Mouse (Mus musculus) urinary bladder, postnatal 4 days (tissue): Measurements from ENCODE around the gene Rhd.
"Not testable (repeated sequence)": the region's sequence is repeated elsewhere in the genome, so short reads cannot be mapped to it uniquely, and the experiment has no call there.

Experiments used
- DNase-seq, 2 experiments: peaks; one replicate each; pipeline ENCODE4 v3.0.0; 2021 to 2022; ENCODE audit warnings: low spot score in 2 of 2

The Rhd gene

DNA sequence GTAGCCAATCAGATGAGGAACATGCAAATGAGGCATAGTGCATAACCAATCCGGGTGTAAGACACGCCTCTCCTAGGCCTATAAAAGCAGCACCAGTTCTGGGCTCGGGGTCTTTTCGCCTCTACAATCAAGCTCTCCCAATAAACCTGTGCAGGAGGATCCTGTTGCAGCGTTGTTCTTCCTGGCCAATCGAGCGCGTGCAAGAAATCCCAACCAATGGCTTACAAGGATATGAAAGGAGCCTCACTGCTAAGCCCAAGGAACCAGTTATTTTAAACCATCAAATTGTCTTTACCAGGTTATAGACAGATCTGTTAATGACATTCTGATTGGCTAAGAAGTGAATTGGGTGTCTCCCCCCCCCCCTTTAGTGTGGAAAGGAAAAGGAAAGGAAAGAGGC lies 47.1 kb downstream of the Rhd start:
- not testable (repeated sequence) for DNase-seq

- peak in 1 of 2 experiments; percentile 74 for DNase-seq
Observed at GRCm38 (mm10) chr4:134913413-134913812, 49.1 kb downstream of the Rhd start.

DNA sequence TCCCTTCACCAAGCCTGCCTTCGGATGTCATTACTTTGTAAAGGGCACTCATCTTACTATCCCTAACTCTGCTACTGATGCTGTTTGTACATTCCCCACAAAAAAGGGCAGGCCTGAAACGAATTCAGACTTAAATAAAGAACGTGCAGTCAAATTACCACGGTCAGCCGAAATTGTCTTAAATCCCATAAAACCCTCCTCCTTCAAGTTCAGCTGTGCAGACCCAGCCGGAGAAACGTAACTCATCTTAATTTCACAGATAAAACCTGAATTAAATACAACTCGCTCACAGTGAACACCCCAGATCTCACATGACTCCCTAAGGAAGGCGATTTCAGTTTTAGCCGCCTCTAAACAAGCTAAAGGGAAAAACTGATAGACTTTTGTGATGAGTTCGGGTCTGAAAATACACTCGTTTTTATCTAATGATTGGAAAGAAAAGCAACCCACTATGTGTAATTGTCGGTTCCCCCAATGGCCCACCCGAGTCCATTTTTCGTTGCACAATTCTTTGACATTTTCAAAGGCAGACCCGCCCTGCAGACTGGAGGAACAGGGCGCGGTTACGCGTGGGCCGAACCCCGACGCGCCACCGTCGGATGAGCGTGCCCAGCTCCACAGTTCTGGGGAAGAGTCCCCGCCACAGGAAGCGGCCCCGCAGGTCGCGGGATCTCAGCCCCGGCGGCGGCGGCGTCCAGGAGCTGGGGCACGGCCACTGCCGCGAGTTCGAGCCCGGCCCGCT lies 50.0 kb downstream of the Rhd start:
- no peak for DNase-seq

GRCm38 (mm10) chr4:134914864-134915209 lies 50.5 kb downstream of the Rhd start, which contains the start of gene Tmem50a:
Gene Tmem50a, minus strand, starts transcription at chr4:134915024.
- peak; percentile 90 to 94 for DNase-seq

DNA sequence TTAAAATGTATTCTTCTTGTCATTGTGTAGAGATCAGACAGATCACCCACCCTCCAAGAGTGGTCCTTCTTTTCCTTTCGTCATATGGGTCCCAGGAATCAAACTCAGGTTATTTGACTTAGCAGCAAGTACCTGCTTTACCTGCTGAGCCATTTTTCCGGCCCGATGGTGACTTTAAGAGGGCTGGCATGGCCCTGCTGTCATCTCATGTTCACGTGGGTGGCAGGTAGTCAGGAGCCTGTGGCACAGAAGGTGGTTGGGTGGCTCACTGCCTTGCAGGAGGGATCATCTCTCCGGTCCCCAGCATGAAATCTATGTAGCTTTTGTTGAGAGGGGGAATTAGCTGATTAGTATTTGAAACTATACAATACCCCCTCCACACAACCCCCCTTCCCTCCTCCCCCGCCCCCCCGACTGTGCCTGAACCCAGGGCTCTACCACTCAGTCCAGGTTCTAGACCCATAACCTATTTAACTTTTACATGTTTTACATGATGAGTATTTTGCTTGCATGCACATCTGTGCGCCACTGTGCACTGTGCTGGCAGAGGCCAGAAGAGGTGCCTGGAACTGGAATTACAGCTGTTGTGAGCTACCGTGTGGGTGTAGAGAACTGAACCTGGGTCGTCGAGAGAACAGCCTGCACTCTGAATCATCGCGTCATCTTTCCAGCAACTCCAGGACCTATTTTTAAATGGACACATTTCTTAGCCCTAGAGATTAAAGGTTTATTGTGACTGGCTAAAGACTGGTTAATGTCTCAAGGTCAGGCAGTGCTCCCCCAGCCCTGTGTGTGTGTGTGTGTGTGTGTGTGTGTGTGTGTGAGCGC lies 51.1 kb downstream of the Rhd start:
- no peak for DNase-seq

GRCm38 (mm10) chr4:134917194-134917593 lies 52.9 kb downstream of the Rhd start:
- DNase-seq, result no peak

DNA sequence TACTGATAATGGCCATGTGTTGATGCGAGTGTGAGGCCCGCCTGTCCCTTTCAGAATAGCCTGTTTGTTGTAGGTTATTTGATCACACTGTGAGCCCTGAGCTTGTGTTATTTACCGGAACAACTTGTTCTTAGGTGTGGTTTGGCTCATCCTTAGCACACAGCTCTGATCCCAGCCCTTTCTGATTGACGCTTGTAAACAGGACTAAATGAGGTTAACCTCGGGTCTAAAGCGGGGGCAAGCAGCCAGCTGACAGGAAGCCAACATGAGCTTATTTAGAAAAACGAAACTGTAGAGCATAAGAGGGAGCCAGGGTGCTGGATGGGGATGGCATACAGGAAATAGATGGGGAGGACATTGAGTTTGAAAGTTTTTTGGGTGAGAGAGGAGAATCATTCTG lies 54.0 kb downstream of the Rhd start:
- DNase-seq, result no peak

GRCm38 (mm10) chr4:134919733-134920540 lies 55.6 kb downstream of the Rhd start:
- no peak for DNase-seq

- no peak for DNase-seq
Observed at GRCm38 (mm10) chr4:134920631-134921030, 56.3 kb downstream of the Rhd start.

- DNase-seq, result no peak
Observed at GRCm38 (mm10) chr4:134921703-134922102, 57.4 kb downstream of the Rhd start.

DNA sequence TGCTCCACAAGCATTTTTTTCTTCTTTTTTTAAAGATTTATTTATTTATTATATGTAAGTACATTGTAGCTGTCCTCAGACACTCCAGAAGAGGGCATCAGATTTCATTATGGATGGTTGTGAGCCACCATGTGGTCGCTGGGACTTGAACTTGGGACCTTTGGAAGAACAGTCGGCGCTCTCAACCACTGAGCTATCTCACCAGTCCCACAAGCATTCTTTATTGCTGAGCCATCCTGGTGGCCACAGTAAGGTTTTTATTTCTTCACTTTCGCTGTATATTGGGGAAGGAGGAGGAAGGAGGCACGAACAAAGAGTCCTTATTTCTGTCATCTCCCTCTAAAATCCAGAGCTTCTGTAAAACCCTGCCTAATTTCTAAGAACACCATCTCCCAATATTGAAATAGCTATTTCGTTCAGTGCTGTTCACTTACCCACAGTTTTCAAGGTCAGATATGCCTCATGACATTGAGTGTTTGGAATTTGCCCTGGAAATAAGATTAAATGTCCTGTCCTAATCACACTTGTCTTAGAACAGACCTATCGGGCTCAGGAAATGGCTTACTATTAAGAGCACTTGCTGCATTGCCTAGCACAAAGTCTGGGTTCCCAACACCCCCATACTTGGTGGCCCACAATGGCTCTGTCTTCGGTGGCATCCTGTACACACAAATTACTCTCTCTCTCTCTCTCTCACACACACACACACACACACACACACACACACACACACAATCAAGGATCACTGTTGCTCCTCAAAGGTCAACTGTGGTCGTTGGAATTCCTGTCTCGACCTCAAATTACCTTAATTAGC lies 58.0 kb downstream of the Rhd start:
- DNase-seq, result no peak

- DNase-seq, result peak; percentile 52 to 69
Observed at GRCm38 (mm10) chr4:134922925-134923244, 58.5 kb downstream of the Rhd start.

DNA sequence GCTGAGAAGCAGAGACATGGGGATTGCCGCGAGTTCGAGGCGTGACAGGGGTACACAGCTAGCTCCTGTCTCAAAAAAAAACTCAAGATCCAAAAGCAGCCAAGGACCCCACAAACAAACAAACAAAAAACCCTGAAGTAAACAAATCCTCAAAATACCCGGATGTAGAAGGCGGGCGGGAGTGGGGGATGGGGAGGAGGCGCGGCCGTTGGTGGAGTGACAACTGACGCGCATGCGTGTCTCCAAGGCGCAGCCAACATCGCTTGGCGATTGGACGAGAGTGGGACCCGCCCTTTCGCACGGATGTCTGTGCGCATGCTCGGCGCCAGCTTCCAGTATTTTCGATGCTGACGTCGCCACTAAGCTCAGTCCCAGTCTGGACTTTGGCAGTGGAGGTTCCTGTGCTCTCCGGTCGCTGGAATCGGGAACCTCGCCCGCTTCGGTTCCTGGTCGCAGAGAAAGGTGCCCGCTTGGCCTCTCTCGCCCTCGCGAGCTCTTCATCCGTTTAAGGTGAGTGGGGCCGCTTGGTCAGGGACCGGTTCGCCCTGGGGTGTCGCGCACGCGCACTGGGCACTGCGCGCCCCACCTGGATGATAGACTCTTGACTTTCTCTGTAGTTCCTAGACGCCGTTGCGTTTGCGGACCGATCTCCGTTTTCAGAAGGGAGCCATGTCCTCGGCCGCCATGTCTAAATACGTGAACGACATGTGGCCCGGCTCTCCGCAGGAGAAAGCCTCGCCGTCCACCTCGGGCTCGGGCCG lies 59.1 kb downstream of the Rhd start, which contains the start of gene Rsrp1:
Gene Rsrp1 (plus strand): TSS at position 335 of the 761 bp plus-strand sequence.
- DNase-seq, result peak; percentile 98

- DNase-seq, result peak; percentile 60 to 66
Observed at GRCm38 (mm10) chr4:134924019-134924741, 59.8 kb downstream of the Rhd start.

- DNase-seq, result no peak
Observed at GRCm38 (mm10) chr4:134925206-134925605, 60.9 kb downstream of the Rhd start.

DNA sequence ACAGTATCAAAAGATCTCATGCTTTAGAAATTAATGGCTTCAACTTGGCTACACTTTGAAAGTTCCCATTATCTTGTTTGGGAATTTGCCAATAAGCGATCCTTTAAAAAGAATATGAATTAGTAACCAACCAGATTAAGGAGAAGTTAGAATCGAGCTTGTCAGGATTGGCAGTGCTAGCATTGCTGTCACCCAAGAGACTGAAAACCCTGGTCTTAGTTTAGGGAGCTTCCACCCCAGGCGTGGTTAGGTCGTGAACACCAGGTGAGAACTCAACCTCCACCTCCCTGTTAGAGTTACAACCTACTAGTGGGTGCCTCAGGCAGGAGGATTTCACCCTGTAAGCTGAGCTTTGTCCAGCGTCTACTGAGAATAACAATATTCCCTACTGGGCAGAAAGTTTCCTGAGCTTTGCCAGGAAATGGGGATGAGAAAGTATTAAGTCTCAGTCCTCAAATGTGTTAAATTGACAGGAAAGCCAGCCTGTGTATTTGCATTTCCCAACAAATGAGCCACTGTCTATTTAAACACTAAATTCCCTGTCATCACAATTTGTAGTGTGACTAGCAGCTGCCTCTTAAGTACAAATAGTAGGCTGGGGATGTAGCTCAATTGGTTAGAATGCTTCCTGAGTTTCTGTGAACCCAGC lies 63.6 kb downstream of the Rhd start:
- no peak for DNase-seq

- DNase-seq, result no peak
Observed at GRCm38 (mm10) chr4:134928464-134928836, 64.1 kb downstream of the Rhd start.

GRCm38 (mm10) chr4:134929536-134929935 lies 65.2 kb downstream of the Rhd start:
- no peak for DNase-seq

- no peak for DNase-seq
Observed at GRCm38 (mm10) chr4:134930190-134930589, 65.9 kb downstream of the Rhd start.
